Mouse (Mus musculus): ENCODE measurements around the gene Lypd6. TPM values are rescaled to one million over a fixed set of nuclear protein-coding genes. Genes with fewer than 3 reads are reported as not detected.

Gene Lypd6
- 0.09 and 0.20 TPM in 2 replicates for total RNA-seq (2014; rRNA removed)
- 0.02 and 0.06 TPM in 2 replicates for polyA plus RNA-seq (2012; rRNA removed)

DNA sequence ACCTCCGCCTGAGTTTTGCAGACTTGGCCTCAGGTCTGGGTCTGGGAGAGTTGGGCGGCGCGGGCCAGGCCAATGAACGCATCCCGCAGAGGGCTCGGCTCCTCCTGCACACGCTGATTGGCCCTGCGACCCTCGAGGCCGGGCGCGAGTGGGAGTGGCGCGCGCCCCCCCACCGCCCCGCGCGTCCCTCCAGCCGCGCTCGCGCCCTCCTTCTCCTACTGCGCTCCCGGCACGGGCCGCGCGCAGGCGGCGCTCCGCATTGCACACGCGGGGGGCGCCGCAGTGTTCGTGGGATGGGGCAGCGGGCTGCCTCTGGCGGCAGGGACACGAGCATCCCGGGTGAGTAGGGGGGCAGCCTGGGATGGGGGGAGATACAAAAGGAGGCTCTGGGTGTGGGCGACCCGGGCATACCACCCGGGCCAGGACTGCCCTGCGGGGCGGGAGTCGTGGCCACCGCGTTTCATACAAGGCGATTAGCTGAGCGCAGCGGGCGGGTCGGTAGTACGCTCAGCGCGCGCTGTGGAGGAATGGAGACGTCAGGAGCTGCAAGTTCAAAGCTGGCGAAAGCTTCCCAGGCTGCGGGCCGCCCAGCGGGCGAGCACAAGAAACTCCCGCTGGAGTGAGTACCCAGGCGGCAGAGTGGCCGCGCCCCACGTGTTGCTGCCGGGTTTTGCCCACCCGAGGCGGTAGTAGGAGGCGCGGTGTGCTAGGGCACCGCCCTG lies at the start of gene Lypd6:
Lypd6 (plus strand) TSS at position 184 of the 722 bp plus-strand sequence.
- no peaks in the 10 kb centered on the region for H3K79me2 ChIP-seq (ENCODE audit: control insufficient read depth, insufficient read depth, low read length)
- no peaks in the 10 kb centered on the region for H3K4me1 ChIP-seq (ENCODE audit: control insufficient read depth, insufficient read depth, low read length)
- no peaks in the 10 kb centered on the region for H3K36me3 ChIP-seq (ENCODE audit: control insufficient read depth, insufficient read depth, low read length)
- no peak within 1 kb of the TSS for H3K27ac ChIP-seq (replicated peaks; ENCODE audit: insufficient read depth, low read depth, low read length)
- peak within 1 kb of the TSS; percentile 29 for H3K9ac ChIP-seq (ENCODE audit: low read depth, low read length)
- TF ChIP-seq CTCF (IDR thresholded peaks at IDR 0.05; ENCODE audit: low read depth, low read length) (no peak), POLR2A (IDR thresholded peaks at IDR 0.05; ENCODE audit: extremely low read depth, insufficient read depth, low read length) (no peak)
- peak within 1 kb of the TSS; percentile 48; the same call in 1 of the 2 replicates for H3K4me3 ChIP-seq (ENCODE audit: insufficient read depth, low read depth, low read length)
- 2% methylated on average over 76 of the region's 76 CpGs for WGBS
- DNase-seq (ENCODE audit: extremely low read depth, low read depth, low spot score) = no peak
- H3K27me3 ChIP-seq (ENCODE audit: control insufficient read depth, insufficient read depth, low read length) = peaks cover 6% of the 10 kb centered on the region; the same call in 1 of the 2 replicates

DNA sequence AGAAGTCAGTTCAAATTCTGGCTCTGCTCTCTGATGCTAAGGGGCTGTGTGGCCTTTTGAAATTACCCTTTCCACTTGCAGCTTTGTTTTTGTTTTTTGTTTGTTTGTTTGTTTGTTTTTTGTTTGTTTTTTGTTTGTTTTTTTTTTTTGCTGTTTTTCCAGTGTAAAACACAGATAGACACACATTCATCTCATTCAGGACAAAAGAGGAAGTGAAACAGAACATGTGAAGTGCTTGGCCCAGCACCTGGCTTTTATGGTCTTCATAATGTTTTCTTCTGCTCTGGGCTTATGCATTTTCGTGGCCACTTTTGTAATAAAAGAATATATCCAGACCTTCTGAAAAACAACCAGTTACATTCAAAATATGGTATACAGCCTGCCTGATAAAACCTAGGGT lies 46.8 kb upstream of the Lypd6 start:
- Histone ChIP-seq H3K27me3 (ENCODE audit: control insufficient read depth, insufficient read depth, low read length) (no peaks in the 10 kb centered on the region), H3K4me3 (ENCODE audit: insufficient read depth, low read depth, low read length) (no peak overlapping the region), H3K36me3 (ENCODE audit: control insufficient read depth, insufficient read depth, low read length) (no peaks in the 10 kb centered on the region), H3K27ac (replicated peaks; ENCODE audit: insufficient read depth, low read depth, low read length) (no peak overlapping the region), H3K79me2 (ENCODE audit: control insufficient read depth, insufficient read depth, low read length) (no peaks in the 10 kb centered on the region), H3K4me1 (ENCODE audit: control insufficient read depth, insufficient read depth, low read length) (no peaks in the 10 kb centered on the region), H3K9ac (ENCODE audit: low read depth, low read length) (no peak overlapping the region)
- no peak for TF ChIP-seq POLR2A (IDR thresholded peaks at IDR 0.05; ENCODE audit: extremely low read depth, insufficient read depth, low read length)
- no peak for TF ChIP-seq CTCF (IDR thresholded peaks at IDR 0.05; ENCODE audit: low read depth, low read length)
- WGBS = 83% methylated on average over 1 of the region's 1 CpGs
- no peak for DNase-seq (ENCODE audit: extremely low read depth, low read depth, low spot score)

DNA sequence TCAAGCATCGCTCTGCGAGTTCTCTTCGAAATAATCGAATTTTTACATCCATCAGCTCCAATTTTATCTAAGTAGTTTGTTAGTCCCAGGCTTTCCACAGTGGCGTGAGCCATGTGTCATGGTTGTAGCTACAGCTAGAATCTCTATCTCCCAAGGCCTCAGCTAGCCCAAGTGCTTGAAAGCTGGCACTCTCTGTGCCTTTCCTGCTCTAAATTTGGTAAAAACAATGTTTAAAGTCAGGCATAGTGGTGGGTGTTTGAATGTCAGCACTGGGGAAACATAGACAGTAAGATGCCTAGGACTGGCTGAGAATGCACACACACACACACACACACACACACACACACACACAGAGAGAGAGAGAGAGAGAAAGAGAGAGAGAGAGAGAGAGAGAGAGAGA lies 40.7 kb upstream of the Lypd6 start:
- Histone ChIP-seq H3K79me2 (ENCODE audit: control insufficient read depth, insufficient read depth, low read length) (no peaks in the 10 kb centered on the region), H3K9ac (ENCODE audit: low read depth, low read length) (no peak overlapping the region), H3K4me3 (ENCODE audit: insufficient read depth, low read depth, low read length) (no peak overlapping the region), H3K27ac (replicated peaks; ENCODE audit: insufficient read depth, low read depth, low read length) (no peak overlapping the region), H3K36me3 (ENCODE audit: control insufficient read depth, insufficient read depth, low read length) (no peaks in the 10 kb centered on the region), H3K27me3 (ENCODE audit: control insufficient read depth, insufficient read depth, low read length) (no peaks in the 10 kb centered on the region), H3K4me1 (ENCODE audit: control insufficient read depth, insufficient read depth, low read length) (no peaks in the 10 kb centered on the region)
- DNase-seq (ENCODE audit: extremely low read depth, low read depth, low spot score) = no peak
- TF ChIP-seq POLR2A (IDR thresholded peaks at IDR 0.05; ENCODE audit: extremely low read depth, insufficient read depth, low read length) (no peak), CTCF (IDR thresholded peaks at IDR 0.05; ENCODE audit: low read depth, low read length) (no peak)
- WGBS = 80% methylated on average over 5 of the region's 5 CpGs

DNA sequence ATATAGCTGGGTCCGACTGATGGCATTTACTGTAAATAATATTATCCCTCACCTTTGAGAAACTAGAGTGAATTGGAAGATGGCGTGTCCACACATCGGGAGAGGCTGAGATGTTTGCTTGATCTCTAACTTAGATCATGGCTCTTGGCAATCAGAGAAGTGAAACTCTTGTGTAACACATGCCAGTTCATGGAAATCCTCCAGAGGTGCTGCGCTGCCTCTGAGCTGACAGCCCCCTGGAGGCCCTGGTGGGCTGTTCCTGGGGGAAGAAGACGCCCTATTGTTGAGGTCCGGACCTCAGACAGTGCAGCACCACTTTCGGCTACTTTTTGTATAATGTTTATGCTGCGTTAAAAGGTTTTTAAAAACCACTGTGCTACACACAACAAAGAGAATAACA lies 37.3 kb upstream of the Lypd6 start:
- no peak overlapping the region for H3K4me3 ChIP-seq (ENCODE audit: insufficient read depth, low read depth, low read length)
- no peak for DNase-seq (ENCODE audit: extremely low read depth, low read depth, low spot score)
- WGBS = 76% methylated on average over 8 of the region's 8 CpGs
- H3K4me1 ChIP-seq (ENCODE audit: control insufficient read depth, insufficient read depth, low read length) = no peaks in the 10 kb centered on the region
- no peaks in the 10 kb centered on the region for H3K36me3 ChIP-seq (ENCODE audit: control insufficient read depth, insufficient read depth, low read length)
- H3K27ac ChIP-seq (replicated peaks; ENCODE audit: insufficient read depth, low read depth, low read length) = no peak overlapping the region
- H3K9ac ChIP-seq (ENCODE audit: low read depth, low read length) = no peak overlapping the region
- no peaks in the 10 kb centered on the region for H3K79me2 ChIP-seq (ENCODE audit: control insufficient read depth, insufficient read depth, low read length)
- H3K27me3 ChIP-seq (ENCODE audit: control insufficient read depth, insufficient read depth, low read length) = no peaks in the 10 kb centered on the region
- TF ChIP-seq POLR2A (IDR thresholded peaks at IDR 0.05; ENCODE audit: extremely low read depth, insufficient read depth, low read length) (no peak), CTCF (IDR thresholded peaks at IDR 0.05; ENCODE audit: low read depth, low read length) (no peak)

DNA sequence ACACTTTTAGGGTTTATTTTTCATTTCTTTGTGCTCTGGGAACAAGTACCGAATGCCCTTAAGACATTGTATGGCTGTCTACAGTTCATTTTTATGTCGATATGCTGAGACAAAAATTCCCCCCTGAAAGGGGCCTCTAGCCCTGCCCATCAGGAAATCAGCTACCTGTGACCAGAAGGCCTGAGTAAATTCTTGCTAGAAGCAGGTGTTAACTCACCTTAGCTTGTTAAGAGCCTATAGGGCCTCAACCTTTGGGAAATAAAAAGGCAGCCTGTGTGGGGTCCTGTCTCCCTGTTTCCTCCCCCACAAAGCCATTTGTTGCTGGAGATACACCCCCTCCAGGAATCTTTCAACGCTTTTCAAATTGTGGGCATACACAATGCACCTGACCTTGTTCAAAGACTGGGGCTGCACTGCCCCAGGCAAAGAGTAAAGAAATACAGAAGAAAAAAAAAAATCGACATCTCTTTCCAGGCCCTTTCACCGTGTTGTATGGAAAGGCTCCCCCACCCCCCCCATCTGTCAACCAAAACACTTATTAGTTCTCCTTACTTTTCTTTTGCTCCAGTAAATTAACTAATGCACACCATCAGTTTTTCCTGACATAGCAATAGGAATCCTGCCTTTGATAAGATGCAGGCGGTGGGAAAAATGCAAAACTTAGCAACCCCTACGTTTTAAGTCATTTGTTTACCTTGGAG lies 21.9 kb upstream of the Lypd6 start:
- DNase-seq (ENCODE audit: extremely low read depth, low read depth, low spot score) = no peak
- TF ChIP-seq POLR2A (IDR thresholded peaks at IDR 0.05; ENCODE audit: extremely low read depth, insufficient read depth, low read length) = no peak
- TF ChIP-seq CTCF (IDR thresholded peaks at IDR 0.05; ENCODE audit: low read depth, low read length) = no peak
- Histone ChIP-seq H3K27me3 (ENCODE audit: control insufficient read depth, insufficient read depth, low read length) (no peaks in the 10 kb centered on the region), H3K9ac (ENCODE audit: low read depth, low read length) (no peak overlapping the region), H3K27ac (replicated peaks; ENCODE audit: insufficient read depth, low read depth, low read length) (no peak overlapping the region), H3K79me2 (ENCODE audit: control insufficient read depth, insufficient read depth, low read length) (no peaks in the 10 kb centered on the region), H3K4me3 (ENCODE audit: insufficient read depth, low read depth, low read length) (no peak overlapping the region), H3K36me3 (ENCODE audit: control insufficient read depth, insufficient read depth, low read length) (no peaks in the 10 kb centered on the region), H3K4me1 (ENCODE audit: control insufficient read depth, insufficient read depth, low read length) (no peaks in the 10 kb centered on the region)
- 72% methylated on average over 7 of the region's 7 CpGs for WGBS
